8 mouse cellular contexts compared by ENCODE assay signal in the genomic region with DNA sequence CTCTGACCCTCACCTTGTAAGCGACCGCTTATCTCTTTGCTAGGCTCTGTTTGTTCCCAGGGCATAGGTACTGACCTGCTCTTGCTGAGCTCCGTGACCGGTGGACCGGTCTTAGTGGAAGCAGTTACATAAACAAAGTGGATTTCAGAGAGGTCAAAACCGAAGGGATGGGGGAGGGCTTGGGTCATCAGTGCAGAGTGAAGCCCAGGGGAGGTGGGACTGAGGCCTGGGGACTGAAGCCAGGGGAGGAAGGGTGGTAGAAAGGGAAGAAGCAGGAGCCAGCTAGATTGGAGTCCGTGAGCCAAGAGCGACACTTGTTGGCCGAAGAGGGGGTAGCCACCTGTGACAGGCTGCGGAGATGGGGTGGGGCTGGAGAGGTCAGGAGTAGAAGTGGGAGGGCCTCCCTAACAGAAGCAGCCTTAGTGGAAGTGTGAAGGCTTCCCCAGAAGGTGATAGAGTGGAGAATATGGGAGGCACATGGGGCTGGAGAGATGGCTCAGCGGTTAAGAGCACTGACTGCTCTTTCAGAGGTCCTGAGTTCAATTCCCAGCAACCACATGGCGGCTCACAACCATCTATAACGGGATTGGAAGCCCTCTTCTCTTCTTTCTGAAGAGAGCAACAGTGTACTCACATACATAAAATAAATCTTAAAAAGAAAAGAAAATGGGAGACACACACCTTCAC. TPM values are rescaled to one million over a fixed set of nuclear protein-coding genes. Genes with fewer than 3 reads are reported as not detected.
DNase-seq lines count a peak whose midpoint lies in the region; ATAC-seq and TF ChIP-seq lines count a peak whose summit lies in the region.

No protein-coding gene starts in this region.

- peak; percentile 68 for DNase-seq in left cerebral cortex, postnatal 4 days
- DNase-seq in left cerebral cortex, postnatal 36 days (ENCODE audit: low spot score in 2 of 2) = no peak
- DNase-seq in brain, embryonic 14.5 days (ENCODE audit: low read depth) = peak; percentile 65
- DNase-seq in heart, adult 18-20 months = peak; percentile 76 to 79
- DNase-seq in lung, embryonic 14.5 days = peak; percentile 79
- DNase-seq in ovary, postnatal 36 days (ENCODE audit: low spot score) = peak; percentile 66

- no peak overlapping the region for H3K4me2 ChIP-seq in intestine, postnatal 0 days (replicated peaks; ENCODE audit: low read depth)
- H3K4me2 ChIP-seq in lung, embryonic 14.5 days = no peak overlapping the region

- no peak overlapping the region for H3K9ac ChIP-seq in intestine, postnatal 0 days (ENCODE audit: low read depth, low read length)
- no peak overlapping the region for H3K9ac ChIP-seq in lung, embryonic 14.5 days

- 34% methylated on average over 13 of the region's 13 CpGs for WGBS in intestine, postnatal 0 days
- 26% methylated on average over 13 of the region's 13 CpGs for WGBS in lung, embryonic 14.5 days

- H3K4me3 ChIP-seq in intestine, postnatal 0 days (ENCODE audit: low read depth, low read length) = no peak overlapping the region
- H3K4me3 ChIP-seq in lung, embryonic 14.5 days (ENCODE audit: low read depth, low read length) = no peak overlapping the region

- no peaks in the 10 kb centered on the region for H3K27me3 ChIP-seq in intestine, postnatal 0 days (replicated peaks; ENCODE audit: control insufficient read depth, insufficient read depth, low read length)
- no peaks in the 10 kb centered on the region for H3K27me3 ChIP-seq in lung, embryonic 14.5 days (ENCODE audit: insufficient read depth, low read length)

- TF ChIP-seq CTCF in brain, embryonic 14.5 days (IDR thresholded peaks at IDR 0.05; ENCODE audit: borderline replicate concordance, extremely low read depth, insufficient read depth, insufficient read length) = peak; percentile 73
- peak; percentile 88 for TF ChIP-seq CTCF in intestine, postnatal 0 days (IDR thresholded peaks at IDR 0.05; ENCODE audit: low read depth)
- peak; percentile 75 for TF ChIP-seq CTCF in lung, embryonic 14.5 days (IDR thresholded peaks at IDR 0.05; ENCODE audit: low read depth)

- intact Hi-C loops in left cerebral cortex, postnatal 4 days (cut with DNase I) = loop anchor here (5.0 to 10.0 kb wide), 2 partner anchors 116 to 258 kb away; no protein-coding TSS in a partner anchor
- intact Hi-C loops in left cerebral cortex, postnatal 36 days (cut with DNase I) = loop anchor here (5.0 kb wide), 2 partner anchors 131 to 246 kb away; a partner anchor contains a TSS

- no peak for TF ChIP-seq POLR2A in brain, embryonic 14.5 days (IDR thresholded peaks at IDR 0.05; ENCODE audit: borderline replicate concordance, extremely low read depth, insufficient read depth, insufficient read length, poor library complexity, severe bottlenecking)

- no peaks in the 10 kb centered on the region for H3K36me3 ChIP-seq in intestine, postnatal 0 days (ENCODE audit: control insufficient read depth, insufficient read depth)
- H3K36me3 ChIP-seq in lung, embryonic 14.5 days (ENCODE audit: insufficient read depth) = no peaks in the 10 kb centered on the region

- ATAC-seq in intestine, postnatal 0 days = no peak
- peak; percentile 81 for ATAC-seq in lung, embryonic 14.5 days (ENCODE audit: insufficient read depth)
- no peak for ATAC-seq in frontal cortex, adult (ENCODE audit: low TSS enrichment)

- H3K9me3 ChIP-seq in intestine, postnatal 0 days (ENCODE audit: control insufficient read depth) = no peaks in the 10 kb centered on the region
- H3K9me3 ChIP-seq in lung, embryonic 14.5 days (ENCODE audit: low read depth, low read length) = no peaks in the 10 kb centered on the region

- H3K4me1 ChIP-seq in intestine, postnatal 0 days (replicated peaks; ENCODE audit: control insufficient read depth, insufficient read depth, low read length) = no peaks in the 10 kb centered on the region
- H3K4me1 ChIP-seq in lung, embryonic 14.5 days (ENCODE audit: insufficient read depth) = no peaks in the 10 kb centered on the region

- H3K27ac ChIP-seq in intestine, postnatal 0 days (ENCODE audit: low read depth, low read length) = no peak overlapping the region
- no peak overlapping the region for H3K27ac ChIP-seq in lung, embryonic 14.5 days (ENCODE audit: low read depth)

RNA-seq across cellular contexts. Expression of a gene that starts 22.6 kb away (rescaled TPM):
- total RNA-seq in left cerebral cortex, postnatal 4 days (2021) = 10 to 100 TPM; 10.5 to 12.3 TPM
- 1 to 10 TPM; 6.0 to 7.1 TPM for total RNA-seq in left cerebral cortex, postnatal 36 days (2021)
- polyA plus RNA-seq in brain, embryonic 14.5 days (2012; rRNA removed) = 11.4 and 15.6 TPM in 2 replicates
- 10 to 100 TPM; 12.7 to 21.2 TPM for total RNA-seq in heart, adult 18-20 months (2021)
- polyA plus RNA-seq in intestine, postnatal 0 days (2015; fragmentation: Nextera tagmentation; extraction: Ambion mirVana) = 16.8 and 18.9 TPM in 2 replicates
- 14.1 and 16.0 TPM in 2 replicates for polyA plus RNA-seq in lung, embryonic 14.5 days (2014; fragmentation: Nextera tagmentation; extraction: Ambion mirVana)

RNA-seq across cellular contexts. Expression of a gene that starts 36.3 kb away (rescaled TPM):
- not detected for total RNA-seq in left cerebral cortex, postnatal 4 days (2021)
- total RNA-seq in left cerebral cortex, postnatal 36 days (2021) = not detected
- polyA plus RNA-seq in brain, embryonic 14.5 days (2012; rRNA removed) = not detected in 2 replicates
- total RNA-seq in heart, adult 18-20 months (2021) = not detected
- polyA plus RNA-seq in intestine, postnatal 0 days (2015; fragmentation: Nextera tagmentation; extraction: Ambion mirVana) = not detected in 2 replicates
- not detected in 2 replicates for polyA plus RNA-seq in lung, embryonic 14.5 days (2014; fragmentation: Nextera tagmentation; extraction: Ambion mirVana)

RNA-seq across cellular contexts. Expression of a gene that starts 36.4 kb away (rescaled TPM):
- 10 to 100 TPM; 45.0 to 46.2 TPM for total RNA-seq in left cerebral cortex, postnatal 4 days (2021)
- 10 to 100 TPM; 43.2 to 45.2 TPM for total RNA-seq in left cerebral cortex, postnatal 36 days (2021)
- polyA plus RNA-seq in brain, embryonic 14.5 days (2012; rRNA removed) = 29.2 and 40.6 TPM in 2 replicates
- total RNA-seq in heart, adult 18-20 months (2021) = 10 to 100 TPM; 12.5 to 13.3 TPM
- 8.6 TPM in 2 replicates for polyA plus RNA-seq in intestine, postnatal 0 days (2015; fragmentation: Nextera tagmentation; extraction: Ambion mirVana)
- 17.4 TPM in 2 replicates for polyA plus RNA-seq in lung, embryonic 14.5 days (2014; fragmentation: Nextera tagmentation; extraction: Ambion mirVana)

RNA-seq across cellular contexts. Expression of a gene that starts 39.0 kb away (rescaled TPM):
- not detected for total RNA-seq in left cerebral cortex, postnatal 4 days (2021)
- not detected for total RNA-seq in left cerebral cortex, postnatal 36 days (2021)
- 0.19 and 0.20 TPM in 2 replicates for polyA plus RNA-seq in brain, embryonic 14.5 days (2012; rRNA removed)
- not detected for total RNA-seq in heart, adult 18-20 months (2021)
- 0.16 TPM in 1 of 2 replicates, not detected in the other for polyA plus RNA-seq in intestine, postnatal 0 days (2015; fragmentation: Nextera tagmentation; extraction: Ambion mirVana)
- 0.43 and 0.46 TPM in 2 replicates for polyA plus RNA-seq in lung, embryonic 14.5 days (2014; fragmentation: Nextera tagmentation; extraction: Ambion mirVana)

Comparison
In these comparisons a context has a peak if more than half of its experiments do, and no peak if none do; other contexts are left out.
1. DNase-seq: peak in left cerebral cortex, postnatal 4 days (single experiment), brain, embryonic 14.5 days (single experiment), heart, adult 18-20 months (2 of 2), lung, embryonic 14.5 days (single experiment) and ovary, postnatal 36 days (single experiment); none in left cerebral cortex, postnatal 36 days (0 of 2).
2. Peak in every context shown above with its lines, with median percentiles within 50 percentile points of each other: CTCF ChIP-seq.